Mouse (Mus musculus) liver, postnatal 0 days (tissue): ENCODE measurements around the gene Htra1.

Source experiments
- CTCF ChIP-seq: sonication (generic); IDR thresholded peaks from 2 replicates; pipeline ENCODE4 v1.5.1; 2016; ENCODE audit warnings: antibody characterized with exemption, low read depth
- EP300 ChIP-seq: IDR thresholded peaks from 2 replicates; pipeline ENCODE4 v1.6.1; 2016; ENCODE audit warnings: antibody characterized with exemption, low read depth, mild to moderate bottlenecking

DNA sequence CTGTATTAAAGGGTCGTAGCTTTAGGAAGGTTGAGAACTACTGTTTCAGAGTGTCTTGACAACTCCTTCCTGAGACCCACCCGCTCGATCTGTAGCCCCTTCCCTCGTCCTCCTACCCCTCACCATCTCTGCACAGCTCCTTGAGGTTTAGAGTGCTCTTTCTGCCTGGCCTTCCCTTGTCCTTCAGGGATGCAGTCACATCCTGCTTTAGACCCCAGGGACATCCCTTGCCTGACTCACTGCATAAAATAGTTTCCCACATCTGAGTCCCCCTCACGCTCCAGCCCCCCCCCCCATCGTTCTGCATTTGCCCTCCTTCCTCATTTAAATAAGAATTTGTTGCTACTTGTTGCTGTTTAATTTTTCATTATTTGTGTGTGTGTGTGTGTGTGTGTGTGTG lies 31.0 kb downstream of the Htra1 start:
- TF ChIP-seq CTCF (no peak), EP300 (no peak)
